Mouse (Mus musculus): ENCODE data around the gene Ocrl.
A peak's percentile ranks its signal among the peaks of the same experiment; 100 is the strongest.

Gene Ocrl

DNA sequence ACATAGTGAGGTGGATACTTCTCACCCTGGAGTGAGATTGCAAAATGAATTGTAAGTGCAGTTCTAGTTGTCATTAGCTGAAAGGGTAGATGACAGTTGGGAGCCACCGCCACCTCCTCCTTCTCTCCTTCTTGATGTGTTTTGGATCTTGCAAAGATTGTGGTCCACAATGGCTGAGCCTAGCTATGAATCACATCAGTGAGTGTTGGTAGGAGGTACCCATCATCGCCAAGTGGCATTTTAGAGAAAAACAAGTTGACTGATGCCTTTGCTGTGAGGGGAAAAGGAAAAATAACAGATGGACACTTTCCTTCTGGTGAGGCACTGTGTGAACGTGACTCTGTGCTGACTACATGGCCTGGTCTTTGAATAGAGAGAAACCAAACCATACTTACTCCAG, 50.4 kb downstream of the Ocrl start:
- no peaks in the 10 kb centered on the region for H3K9me3 ChIP-seq (ENCODE audit: low read length)
- H3K27me3 ChIP-seq (ENCODE audit: insufficient read depth, low read length): no peaks in the 10 kb centered on the region
- H3K4me3 ChIP-seq (replicated peaks; ENCODE audit: low read length): no peak overlapping the region
- no peak for TF ChIP-seq CTCF (conservative IDR thresholded peaks at IDR 0.05; ENCODE audit: low read length)
- no peak for TF ChIP-seq NANOG (IDR thresholded peaks at IDR 0.05; ENCODE audit: borderline replicate concordance, low read length)
- no peak for TF ChIP-seq POU5F1 (IDR thresholded peaks at IDR 0.05; ENCODE audit: borderline replicate concordance, low read length)
- no peaks in the 10 kb centered on the region for H3K4me1 ChIP-seq (replicated peaks; ENCODE audit: low read depth, low read length)
- H3K36me3 ChIP-seq (ENCODE audit: insufficient read depth, low read length): peaks cover 14% of the 10 kb centered on the region

DNA sequence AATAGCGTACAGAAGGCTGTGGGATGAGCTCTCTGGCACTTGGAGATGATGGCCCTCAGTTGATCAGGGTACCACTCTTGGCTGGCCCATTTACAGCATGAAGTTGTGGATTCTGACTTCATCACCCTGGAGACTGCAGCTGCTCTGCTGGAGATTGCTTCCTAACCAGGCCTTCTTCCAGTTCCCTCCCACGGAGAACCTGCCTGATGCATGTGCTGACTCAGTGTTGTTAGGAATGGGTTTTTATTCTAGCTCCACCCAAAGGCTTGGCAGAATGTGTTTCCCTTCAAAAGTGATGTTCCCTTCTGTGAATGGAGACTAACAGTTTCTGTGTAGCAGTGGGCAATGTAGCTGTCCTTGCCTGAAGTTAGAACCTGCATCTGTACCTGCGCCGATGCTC, 58.2 kb downstream of the Ocrl start:
- Histone ChIP-seq H3K36me3 (ENCODE audit: insufficient read depth, low read length) (no peaks in the 10 kb centered on the region), H3K27me3 (ENCODE audit: insufficient read depth, low read length) (no peaks in the 10 kb centered on the region), H3K4me3 (replicated peaks; ENCODE audit: low read length) (no peak overlapping the region), H3K4me1 (replicated peaks; ENCODE audit: low read depth, low read length) (peaks cover 19% of the 10 kb centered on the region), H3K9me3 (ENCODE audit: low read length) (no peaks in the 10 kb centered on the region)
- TF ChIP-seq NANOG (IDR thresholded peaks at IDR 0.05; ENCODE audit: borderline replicate concordance, low read length) (no peak), POU5F1 (IDR thresholded peaks at IDR 0.05; ENCODE audit: borderline replicate concordance, low read length) (no peak), CTCF (conservative IDR thresholded peaks at IDR 0.05; ENCODE audit: low read length) (no peak)

DNA sequence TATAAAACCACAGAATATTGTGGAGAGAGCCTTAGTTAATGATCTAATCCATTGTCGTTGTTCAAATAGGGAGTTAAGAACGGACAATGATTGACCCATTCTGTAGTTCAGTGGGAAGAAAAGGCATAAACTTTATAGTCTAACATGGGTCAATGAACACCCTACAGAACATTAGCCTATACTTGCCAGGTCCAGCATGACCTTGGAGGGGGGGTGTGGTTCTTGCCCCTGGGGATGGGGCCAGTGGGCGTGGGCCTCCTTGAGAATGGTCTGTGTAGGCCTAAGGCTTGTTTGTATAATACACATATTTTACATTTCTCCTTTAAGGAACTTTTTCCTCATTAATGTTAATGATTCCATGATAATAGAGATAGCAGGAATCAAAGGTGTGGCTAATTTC, 58.7 kb downstream of the Ocrl start:
- H3K27me3 ChIP-seq (ENCODE audit: insufficient read depth, low read length): no peaks in the 10 kb centered on the region
- H3K9me3 ChIP-seq (ENCODE audit: low read length): no peaks in the 10 kb centered on the region
- peaks cover 19% of the 10 kb centered on the region for H3K4me1 ChIP-seq (replicated peaks; ENCODE audit: low read depth, low read length)
- H3K36me3 ChIP-seq (ENCODE audit: insufficient read depth, low read length): no peaks in the 10 kb centered on the region
- TF ChIP-seq POU5F1 (IDR thresholded peaks at IDR 0.05; ENCODE audit: borderline replicate concordance, low read length) (no peak), NANOG (IDR thresholded peaks at IDR 0.05; ENCODE audit: borderline replicate concordance, low read length) (no peak), CTCF (conservative IDR thresholded peaks at IDR 0.05; ENCODE audit: low read length) (no peak)
- H3K4me3 ChIP-seq (replicated peaks; ENCODE audit: low read length): no peak overlapping the region

DNA sequence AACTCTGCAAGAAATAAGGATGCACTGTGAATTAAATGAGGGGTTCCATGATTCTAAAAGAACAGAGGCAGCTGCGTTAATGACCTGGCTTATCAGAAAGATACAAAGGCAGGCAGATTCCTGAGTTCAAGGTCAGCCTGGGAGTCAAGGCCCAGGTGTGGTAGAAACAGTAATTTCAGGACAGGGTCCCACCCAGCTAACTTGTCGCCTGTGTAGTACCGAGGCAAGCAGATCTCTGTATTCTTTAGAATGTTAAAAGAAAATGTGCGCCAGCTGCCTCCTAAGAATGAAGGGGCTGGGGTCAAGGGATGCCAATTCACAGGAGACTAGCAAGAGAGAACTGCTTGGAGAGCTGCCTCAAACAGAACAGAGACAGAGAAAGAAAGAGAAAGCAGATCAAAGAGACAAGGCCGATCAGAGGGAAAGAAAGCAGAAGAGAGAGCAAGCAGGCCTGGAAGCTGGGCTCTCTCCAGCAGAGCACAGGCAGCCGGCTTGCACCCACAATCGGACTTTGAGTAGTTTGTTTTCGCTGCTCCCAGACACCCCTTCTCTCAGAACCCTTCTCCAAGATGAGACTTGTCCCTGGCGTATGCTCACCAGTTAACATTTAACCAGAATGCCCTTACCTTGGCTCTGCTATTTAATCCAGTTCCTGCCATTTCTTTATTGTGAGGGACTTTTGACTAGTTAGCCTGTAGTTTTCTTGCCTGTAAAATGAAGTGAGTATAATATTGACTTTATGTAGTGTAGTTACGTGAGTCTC, 59.4 kb downstream of the Ocrl start:
- Histone ChIP-seq H3K9me3 (ENCODE audit: low read length) (no peaks in the 10 kb centered on the region), H3K27me3 (ENCODE audit: insufficient read depth, low read length) (no peaks in the 10 kb centered on the region), H3K4me3 (replicated peaks; ENCODE audit: low read length) (no peak overlapping the region), H3K36me3 (ENCODE audit: insufficient read depth, low read length) (no peaks in the 10 kb centered on the region), H3K4me1 (replicated peaks; ENCODE audit: low read depth, low read length) (peaks cover 19% of the 10 kb centered on the region)
- TF ChIP-seq POU5F1 (IDR thresholded peaks at IDR 0.05; ENCODE audit: borderline replicate concordance, low read length) (no peak), NANOG (IDR thresholded peaks at IDR 0.05; ENCODE audit: borderline replicate concordance, low read length) (peak; percentile 1; the same call in 1 of the 2 replicates), CTCF (conservative IDR thresholded peaks at IDR 0.05; ENCODE audit: low read length) (no peak)

DNA sequence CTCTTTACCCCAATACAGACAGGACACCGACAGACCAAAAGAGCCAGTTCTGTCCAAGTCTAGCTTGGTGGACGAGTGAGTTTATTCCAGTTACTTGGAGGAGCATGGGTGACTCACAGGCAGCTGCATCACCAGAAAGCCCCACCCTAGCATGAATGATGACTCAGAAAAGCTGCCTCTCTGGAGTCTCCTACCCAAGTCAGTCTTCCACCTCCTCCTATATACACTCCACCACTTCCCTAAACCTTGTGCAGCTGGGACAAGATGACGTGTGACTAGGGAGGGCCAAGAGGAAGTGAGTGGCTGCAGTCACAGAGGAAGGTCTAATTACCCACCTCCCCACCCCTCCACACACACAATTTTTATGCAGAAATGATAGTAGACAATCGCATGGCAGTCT, 64.4 kb downstream of the Ocrl start:
- no peak for TF ChIP-seq CTCF (conservative IDR thresholded peaks at IDR 0.05; ENCODE audit: low read length)
- TF ChIP-seq NANOG (IDR thresholded peaks at IDR 0.05; ENCODE audit: borderline replicate concordance, low read length): no peak
- TF ChIP-seq POU5F1 (IDR thresholded peaks at IDR 0.05; ENCODE audit: borderline replicate concordance, low read length): no peak
- Histone ChIP-seq H3K4me3 (replicated peaks; ENCODE audit: low read length) (no peak overlapping the region), H3K9me3 (ENCODE audit: low read length) (peaks cover 16% of the 10 kb centered on the region), H3K4me1 (replicated peaks; ENCODE audit: low read depth, low read length) (peaks cover 7% of the 10 kb centered on the region; the same call in 1 of the 2 replicates), H3K36me3 (ENCODE audit: insufficient read depth, low read length) (no peaks in the 10 kb centered on the region), H3K27me3 (ENCODE audit: insufficient read depth, low read length) (no peaks in the 10 kb centered on the region)

DNA sequence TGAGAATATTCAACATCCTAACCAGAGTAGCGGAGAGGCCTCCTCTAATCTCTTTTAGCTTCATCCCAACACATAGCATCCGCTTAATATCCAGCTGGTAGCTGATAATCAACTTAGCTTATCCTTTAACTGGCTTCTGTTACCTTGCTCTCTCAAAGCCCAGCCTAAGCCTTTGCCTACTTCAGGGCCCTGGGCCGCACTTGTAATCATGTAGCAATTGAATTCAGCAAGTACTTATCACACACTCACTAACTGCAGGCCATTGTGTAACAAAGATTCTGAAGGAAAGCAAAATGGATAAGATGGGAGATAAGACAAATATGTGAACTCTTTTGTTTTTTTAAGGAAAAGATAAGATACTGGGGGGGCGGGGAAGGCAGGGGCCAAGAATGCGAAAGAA, 64.9 kb downstream of the Ocrl start:
- Histone ChIP-seq H3K4me3 (replicated peaks; ENCODE audit: low read length) (no peak overlapping the region), H3K9me3 (ENCODE audit: low read length) (peaks cover 16% of the 10 kb centered on the region)
- no peak for TF ChIP-seq POU5F1 (IDR thresholded peaks at IDR 0.05; ENCODE audit: borderline replicate concordance, low read length)
- TF ChIP-seq NANOG (IDR thresholded peaks at IDR 0.05; ENCODE audit: borderline replicate concordance, low read length): no peak
- TF ChIP-seq CTCF (conservative IDR thresholded peaks at IDR 0.05; ENCODE audit: low read length): no peak

DNA sequence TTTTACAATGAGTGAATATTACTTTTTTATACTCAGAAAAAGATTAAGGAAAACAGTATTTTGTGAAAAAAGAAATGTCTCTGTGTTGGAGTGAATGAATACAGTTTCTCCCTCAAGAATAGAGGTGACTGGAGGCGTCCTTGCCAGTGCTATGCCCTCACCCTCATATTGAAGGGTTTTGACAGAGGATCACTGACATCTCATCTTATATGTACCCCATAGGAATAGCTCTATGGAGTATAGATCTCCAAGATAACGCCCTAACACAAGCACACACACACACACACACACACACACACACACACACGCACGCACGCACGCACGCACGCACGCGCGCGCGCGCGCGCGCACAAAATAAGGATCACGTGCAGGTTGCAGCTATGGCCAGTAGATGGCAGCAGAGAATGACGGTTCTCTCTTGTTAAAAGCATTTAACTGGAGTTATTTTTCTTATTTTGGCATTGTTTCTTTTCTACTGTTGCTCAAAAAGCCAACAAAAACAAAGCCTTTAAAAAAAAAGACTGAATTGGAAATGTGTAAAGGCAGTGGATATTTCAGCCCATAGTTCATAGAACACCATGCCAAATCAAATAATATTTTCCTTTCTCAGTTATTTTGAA, 72.9 kb downstream of the Ocrl start:
- H3K4me3 ChIP-seq (replicated peaks; ENCODE audit: low read length): no peak overlapping the region
- no peaks in the 10 kb centered on the region for H3K27me3 ChIP-seq (ENCODE audit: insufficient read depth, low read length)
- no peak for TF ChIP-seq NANOG (IDR thresholded peaks at IDR 0.05; ENCODE audit: borderline replicate concordance, low read length)
- no peak for TF ChIP-seq POU5F1 (IDR thresholded peaks at IDR 0.05; ENCODE audit: borderline replicate concordance, low read length)
- TF ChIP-seq CTCF (conservative IDR thresholded peaks at IDR 0.05; ENCODE audit: low read length): 0 out of 2 replicates have a peak, but pooled peaks have one; percentile 18
- no peaks in the 10 kb centered on the region for H3K9me3 ChIP-seq (ENCODE audit: low read length)
- H3K4me1 ChIP-seq (replicated peaks; ENCODE audit: low read depth, low read length): no peaks in the 10 kb centered on the region
- no peaks in the 10 kb centered on the region for H3K36me3 ChIP-seq (ENCODE audit: insufficient read depth, low read length)

More for the DNA sequence above, 64.9 kb downstream of the Ocrl start:
- Histone ChIP-seq H3K27me3 (ENCODE audit: insufficient read depth, low read length) (no peaks in the 10 kb centered on the region), H3K36me3 (ENCODE audit: insufficient read depth, low read length) (no peaks in the 10 kb centered on the region), H3K4me1 (replicated peaks; ENCODE audit: low read depth, low read length) (0 out of 2 replicates have a peak, but pooled peaks cover 2% of the 10 kb centered on the region)

DNA sequence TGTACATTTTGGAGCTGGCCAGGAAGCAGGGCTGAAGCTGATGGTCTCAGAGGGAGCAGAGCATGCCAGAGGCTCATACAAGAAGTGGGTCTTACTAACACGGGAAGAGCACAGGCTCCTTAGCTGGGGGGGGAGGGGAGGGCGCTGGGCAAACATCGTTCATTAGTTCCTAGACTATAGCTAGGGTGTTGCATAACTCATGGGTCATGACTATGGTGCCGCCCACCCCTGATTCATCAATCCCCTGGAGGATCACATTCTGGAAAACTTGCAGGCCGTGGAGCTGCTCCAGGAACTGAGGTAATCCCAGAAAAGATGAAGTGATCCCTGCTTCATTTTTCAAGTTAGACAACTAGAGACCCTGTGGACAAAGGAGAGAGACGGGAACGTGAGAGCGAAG, 75.8 kb downstream of the Ocrl start:
- no peaks in the 10 kb centered on the region for H3K4me1 ChIP-seq (replicated peaks; ENCODE audit: low read depth, low read length)
- no peaks in the 10 kb centered on the region for H3K36me3 ChIP-seq (ENCODE audit: insufficient read depth, low read length)
- no peak for TF ChIP-seq NANOG (IDR thresholded peaks at IDR 0.05; ENCODE audit: borderline replicate concordance, low read length)
- no peak for TF ChIP-seq POU5F1 (IDR thresholded peaks at IDR 0.05; ENCODE audit: borderline replicate concordance, low read length)
- no peak for TF ChIP-seq CTCF (conservative IDR thresholded peaks at IDR 0.05; ENCODE audit: low read length)

More for the DNA sequence above, 75.8 kb downstream of the Ocrl start:
- Histone ChIP-seq H3K4me3 (replicated peaks; ENCODE audit: low read length) (no peak overlapping the region), H3K9me3 (ENCODE audit: low read length) (no peaks in the 10 kb centered on the region), H3K27me3 (ENCODE audit: insufficient read depth, low read length) (peaks cover 2% of the 10 kb centered on the region; the same call in 1 of the 2 replicates)
